Mouse (Mus musculus): ENCODE data around the gene Fam227a.
"Not testable (repeated sequence)": the region's sequence is repeated elsewhere in the genome, so short reads cannot be mapped to it uniquely, and the experiment has no call there.

Gene Fam227a

GRCm38 (mm10) chr15:79683707-79684465 lies 25.1 kb upstream of the Fam227a start:
- DNase-seq, result no peak

GRCm38 (mm10) chr15:79683146-79683545 lies 24.4 kb upstream of the Fam227a start:
- no peak for DNase-seq

GRCm38 (mm10) chr15:79681973-79682372 lies 23.2 kb upstream of the Fam227a start:
- no peak for DNase-seq

- no peak for DNase-seq
Measured at GRCm38 (mm10) chr15:79677936-79678335, 19.2 kb upstream of the Fam227a start.

- not testable (repeated sequence) for DNase-seq
Measured at GRCm38 (mm10) chr15:79671828-79672348, 13.1 kb upstream of the Fam227a start.

GRCm38 (mm10) chr15:79670972-79671299 lies 12.2 kb upstream of the Fam227a start:
- DNase-seq, result no peak

- peak; percentile 84 to 86 for DNase-seq
Measured at GRCm38 (mm10) chr15:79670249-79670971, 11.7 kb upstream of the Fam227a start, which contains the start of gene Tomm22. Tomm22 (plus strand) TSS chr15:79670861.

- DNase-seq, result no peak
Measured at GRCm38 (mm10) chr15:79669195-79669594, 10.4 kb upstream of the Fam227a start.

- DNase-seq, result no peak
Measured at GRCm38 (mm10) chr15:79664666-79665065, 5.9 kb upstream of the Fam227a start.

- DNase-seq, result peak in 1 of 2 experiments; percentile 30
Measured at GRCm38 (mm10) chr15:79661852-79662251, 3.1 kb upstream of the Fam227a start.

- DNase-seq, result peak; percentile 59 to 72
Measured at GRCm38 (mm10) chr15:79657837-79658530, 772 bp downstream of the Fam227a start.

- no peak for DNase-seq
Measured at GRCm38 (mm10) chr15:79656451-79656850, 2.3 kb downstream of the Fam227a start.

GRCm38 (mm10) chr15:79651481-79651880 lies 7.3 kb downstream of the Fam227a start:
- no peak for DNase-seq

GRCm38 (mm10) chr15:79650569-79650968 lies 8.2 kb downstream of the Fam227a start:
- DNase-seq, result peak in 1 of 2 experiments; percentile 13

GRCm38 (mm10) chr15:79648130-79648529 lies 10.6 kb downstream of the Fam227a start:
- no peak for DNase-seq

GRCm38 (mm10) chr15:79645483-79645882 lies 13.3 kb downstream of the Fam227a start:
- no peak for DNase-seq

GRCm38 (mm10) chr15:79641135-79641817 lies 17.5 kb downstream of the Fam227a start:
- DNase-seq, result no peak

- DNase-seq, result no peak
Measured at GRCm38 (mm10) chr15:79630471-79630870, 28.3 kb downstream of the Fam227a start.

- no peak for DNase-seq
Measured at GRCm38 (mm10) chr15:79619770-79620414, 38.9 kb downstream of the Fam227a start.

- no peak for DNase-seq
Measured at GRCm38 (mm10) chr15:79618456-79618855, 40.3 kb downstream of the Fam227a start.

GRCm38 (mm10) chr15:79617135-79617534 lies 41.6 kb downstream of the Fam227a start:
- DNase-seq, result no peak

GRCm38 (mm10) chr15:79616729-79617128 lies 42.0 kb downstream of the Fam227a start:
- no peak for DNase-seq

Data from thymus, adult 18-20 months (tissue).